Mouse (Mus musculus): ENCODE measurements at regions not wholly inside any gene's neighbourhood (a gene's known extent, or its start where the extent isn't known, plus 50 kb on each side); places are given as distances from the start of the nearest gene placed in this dataset.

DNA sequence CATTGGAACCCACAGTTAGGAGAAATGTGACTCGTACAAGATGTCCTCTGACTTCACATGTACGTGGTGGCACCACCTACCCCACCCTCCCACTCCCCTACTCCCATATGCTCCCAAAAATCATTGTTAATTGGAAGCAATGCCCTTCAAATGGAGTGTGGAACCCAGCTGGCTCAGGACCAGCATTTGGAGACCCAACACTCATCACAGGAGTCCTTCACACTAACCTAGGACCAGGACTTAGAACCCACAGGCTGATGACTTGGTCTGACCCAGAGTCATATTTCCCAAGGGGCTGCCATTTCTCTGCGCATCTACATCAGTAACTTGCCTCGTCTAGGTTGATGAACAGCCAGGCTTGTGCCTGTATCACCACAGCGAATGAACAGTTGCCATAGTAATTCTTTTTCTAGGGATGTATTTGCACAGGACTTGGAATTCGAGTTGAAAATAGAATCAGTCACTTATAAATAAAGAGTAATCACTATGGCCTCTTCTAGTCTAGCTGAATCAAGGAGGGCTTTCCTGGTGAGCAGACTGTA, 84.3 kb upstream of the Tmem108 start:
- no peak for DNase-seq (ENCODE audit: low spot score)
- no peak for ATAC-seq (ENCODE audit: low FRiP score)
- no peak overlapping the region for H3K9ac ChIP-seq (replicated peaks; ENCODE audit: low read length, poor library complexity, severe bottlenecking)
- no peaks in the 10 kb centered on the region for H3K36me3 ChIP-seq (ENCODE audit: insufficient read depth, low read length)
- TF ChIP-seq CTCF (IDR thresholded peaks at IDR 0.05): no peak
- H3K27me3 ChIP-seq (ENCODE audit: insufficient read depth, low read length): no peaks in the 10 kb centered on the region
- no peak overlapping the region for H3K4me3 ChIP-seq (ENCODE audit: low read depth, low read length)
- WGBS: 69% methylated on average over 6 of the region's 6 CpGs
- no peaks in the 10 kb centered on the region for H3K9me3 ChIP-seq (ENCODE audit: low read length)
- no peak overlapping the region for H3K27ac ChIP-seq (ENCODE audit: low read depth, low read length)
- no peak overlapping the region for H3K4me2 ChIP-seq (ENCODE audit: low read depth, low read length, poor library complexity, severe bottlenecking)
- no peaks in the 10 kb centered on the region for H3K4me1 ChIP-seq (ENCODE audit: insufficient read depth, low read length)

DNA sequence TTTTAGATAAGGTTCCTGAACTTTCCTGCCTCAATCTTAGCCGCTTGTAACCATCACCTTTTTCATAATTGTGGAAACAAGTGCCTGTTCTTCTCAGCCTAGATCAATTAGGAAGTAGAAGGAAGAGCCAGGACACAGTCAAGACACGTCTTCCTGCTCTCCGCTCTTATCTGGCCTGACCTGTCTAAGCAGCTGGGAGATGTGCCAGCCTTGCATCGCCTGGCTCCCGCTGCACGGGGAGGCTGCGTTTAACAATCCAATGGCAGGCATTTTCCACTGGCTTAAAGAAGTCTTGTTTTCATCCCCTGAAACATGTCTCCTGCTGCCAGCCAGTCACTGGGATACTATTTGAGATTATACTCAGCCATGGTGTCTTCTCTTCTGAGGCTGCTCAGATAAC, 86.3 kb upstream of the Tmem108 start:
- no peak for DNase-seq (ENCODE audit: low spot score)
- Histone ChIP-seq H3K9ac (replicated peaks; ENCODE audit: low read length, poor library complexity, severe bottlenecking) (no peak overlapping the region), H3K4me3 (ENCODE audit: low read depth, low read length) (no peak overlapping the region), H3K27me3 (ENCODE audit: insufficient read depth, low read length) (no peaks in the 10 kb centered on the region), H3K4me2 (ENCODE audit: low read depth, low read length, poor library complexity, severe bottlenecking) (no peak overlapping the region), H3K9me3 (ENCODE audit: low read length) (no peaks in the 10 kb centered on the region), H3K36me3 (ENCODE audit: insufficient read depth, low read length) (no peaks in the 10 kb centered on the region), H3K4me1 (ENCODE audit: insufficient read depth, low read length) (no peaks in the 10 kb centered on the region), H3K27ac (ENCODE audit: low read depth, low read length) (no peak overlapping the region)
- no peak for TF ChIP-seq CTCF (IDR thresholded peaks at IDR 0.05)
- ATAC-seq (ENCODE audit: low FRiP score): no peak
- WGBS: 71% methylated on average over 7 of the region's 7 CpGs

DNA sequence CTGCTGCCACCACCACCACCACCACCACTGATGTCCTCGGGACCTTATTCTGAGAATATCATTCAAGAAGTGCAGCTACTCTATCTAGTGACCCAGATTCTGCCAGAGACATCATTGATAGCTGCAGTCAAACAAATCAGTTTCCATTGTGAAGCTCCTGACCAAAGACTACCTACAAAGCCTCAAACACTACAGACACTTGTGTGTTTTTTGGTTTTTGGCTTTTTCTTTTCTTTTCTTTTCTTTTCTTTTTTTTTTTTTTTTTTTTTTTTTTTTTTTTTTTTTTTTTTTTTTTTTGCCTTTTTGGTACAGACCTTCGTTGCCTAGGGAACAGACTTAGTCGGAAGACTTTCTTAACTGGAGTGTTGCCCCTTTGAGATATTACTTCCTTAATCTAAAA, 87.4 kb upstream of the Tmem108 start:
- no peaks in the 10 kb centered on the region for H3K27me3 ChIP-seq (ENCODE audit: insufficient read depth, low read length)
- H3K36me3 ChIP-seq (ENCODE audit: insufficient read depth, low read length): no peaks in the 10 kb centered on the region
- H3K9ac ChIP-seq (replicated peaks; ENCODE audit: low read length, poor library complexity, severe bottlenecking): no peak overlapping the region
- H3K27ac ChIP-seq (ENCODE audit: low read depth, low read length): no peak overlapping the region
- no peaks in the 10 kb centered on the region for H3K9me3 ChIP-seq (ENCODE audit: low read length)
- no peak for TF ChIP-seq CTCF (IDR thresholded peaks at IDR 0.05)
- WGBS: 49% methylated on average over 3 of the region's 3 CpGs
- H3K4me3 ChIP-seq (ENCODE audit: low read depth, low read length): no peak overlapping the region
- no peak for DNase-seq (ENCODE audit: low spot score)
- no peaks in the 10 kb centered on the region for H3K4me1 ChIP-seq (ENCODE audit: insufficient read depth, low read length)
- H3K4me2 ChIP-seq (ENCODE audit: low read depth, low read length, poor library complexity, severe bottlenecking): no peak overlapping the region
- ATAC-seq (ENCODE audit: low FRiP score): no peak

DNA sequence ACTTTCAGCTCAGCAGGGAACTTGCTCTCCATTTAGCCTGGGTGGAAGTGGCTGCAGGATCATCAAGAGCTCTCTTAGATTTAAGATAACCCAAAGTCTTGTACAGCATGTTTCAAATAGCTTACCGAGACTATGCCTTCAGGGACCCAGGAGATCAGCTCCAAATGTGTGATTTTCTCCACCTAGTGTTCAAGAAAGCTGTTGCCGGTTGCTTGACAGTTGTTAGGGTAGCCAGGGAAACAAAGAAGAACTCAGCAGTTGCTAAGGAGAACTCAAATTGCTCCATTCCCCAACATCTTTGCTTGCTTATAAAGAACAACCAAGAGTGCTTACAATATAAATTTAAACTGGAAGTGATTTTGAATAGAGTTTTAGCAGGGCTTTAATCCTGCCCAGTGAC, 91.1 kb upstream of the Tmem108 start:
- H3K4me2 ChIP-seq (ENCODE audit: low read depth, low read length, poor library complexity, severe bottlenecking): no peak overlapping the region
- WGBS: 51% methylated on average over 2 of the region's 2 CpGs
- peak; percentile 56 for TF ChIP-seq CTCF (IDR thresholded peaks at IDR 0.05)
- no peak for ATAC-seq (ENCODE audit: low FRiP score)
- H3K27me3 ChIP-seq (ENCODE audit: insufficient read depth, low read length): no peaks in the 10 kb centered on the region
- H3K36me3 ChIP-seq (ENCODE audit: insufficient read depth, low read length): no peaks in the 10 kb centered on the region
- H3K9me3 ChIP-seq (ENCODE audit: low read length): no peaks in the 10 kb centered on the region
- H3K9ac ChIP-seq (replicated peaks; ENCODE audit: low read length, poor library complexity, severe bottlenecking): no peak overlapping the region
- H3K27ac ChIP-seq (ENCODE audit: low read depth, low read length): no peak overlapping the region
- peak; percentile 21 for DNase-seq (ENCODE audit: low spot score)
- no peaks in the 10 kb centered on the region for H3K4me1 ChIP-seq (ENCODE audit: insufficient read depth, low read length)
- H3K4me3 ChIP-seq (ENCODE audit: low read depth, low read length): no peak overlapping the region

DNA sequence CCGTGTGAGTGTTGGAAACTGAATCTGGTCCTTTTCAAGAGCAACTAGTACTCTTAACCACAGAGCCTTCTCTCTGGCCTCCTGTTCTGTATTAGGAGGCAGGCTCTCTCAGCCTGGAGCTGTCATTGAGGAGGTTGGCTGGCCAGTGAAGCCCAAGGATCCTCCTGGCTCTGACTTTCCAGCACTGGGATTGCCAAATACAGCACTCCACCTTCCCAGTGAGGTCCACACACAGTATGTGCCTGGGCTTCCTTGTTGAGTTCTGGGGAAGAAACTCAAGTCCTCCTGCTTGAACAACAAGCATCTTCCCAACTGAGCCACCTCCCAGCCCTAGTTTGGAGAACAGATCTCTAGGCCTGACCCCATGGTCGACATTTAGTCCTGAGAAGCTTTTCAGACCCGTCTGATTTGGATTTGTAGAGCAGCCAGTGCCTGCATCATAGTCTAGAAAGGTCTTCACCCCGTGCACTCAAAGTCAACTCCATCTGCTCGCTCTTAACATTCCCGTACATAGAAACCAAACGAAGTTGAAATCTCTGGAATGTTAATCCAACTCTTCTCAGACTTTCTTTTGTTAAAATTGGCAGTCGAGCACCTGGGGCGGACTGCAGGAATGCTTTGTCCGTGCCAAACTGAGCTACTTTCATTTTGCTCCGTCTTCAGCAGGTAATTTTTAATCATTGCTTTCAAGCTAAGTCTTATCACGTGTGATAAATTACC, 99.2 kb upstream of the Tmem108 start:
- H3K9me3 ChIP-seq (ENCODE audit: low read length): no peaks in the 10 kb centered on the region
- 39% methylated on average over 12 of the region's 12 CpGs for WGBS
- H3K9ac ChIP-seq (replicated peaks; ENCODE audit: low read length, poor library complexity, severe bottlenecking): no peak overlapping the region
- no peak overlapping the region for H3K4me2 ChIP-seq (ENCODE audit: low read depth, low read length, poor library complexity, severe bottlenecking)
- no peaks in the 10 kb centered on the region for H3K27me3 ChIP-seq (ENCODE audit: insufficient read depth, low read length)
- no peaks in the 10 kb centered on the region for H3K36me3 ChIP-seq (ENCODE audit: insufficient read depth, low read length)
- H3K27ac ChIP-seq (ENCODE audit: low read depth, low read length): no peak overlapping the region
- no peak for DNase-seq (ENCODE audit: low spot score)
- no peak overlapping the region for H3K4me3 ChIP-seq (ENCODE audit: low read depth, low read length)
- no peak for ATAC-seq (ENCODE audit: low FRiP score)
- H3K4me1 ChIP-seq (ENCODE audit: insufficient read depth, low read length): no peaks in the 10 kb centered on the region
- no peak for TF ChIP-seq CTCF (IDR thresholded peaks at IDR 0.05)

DNA sequence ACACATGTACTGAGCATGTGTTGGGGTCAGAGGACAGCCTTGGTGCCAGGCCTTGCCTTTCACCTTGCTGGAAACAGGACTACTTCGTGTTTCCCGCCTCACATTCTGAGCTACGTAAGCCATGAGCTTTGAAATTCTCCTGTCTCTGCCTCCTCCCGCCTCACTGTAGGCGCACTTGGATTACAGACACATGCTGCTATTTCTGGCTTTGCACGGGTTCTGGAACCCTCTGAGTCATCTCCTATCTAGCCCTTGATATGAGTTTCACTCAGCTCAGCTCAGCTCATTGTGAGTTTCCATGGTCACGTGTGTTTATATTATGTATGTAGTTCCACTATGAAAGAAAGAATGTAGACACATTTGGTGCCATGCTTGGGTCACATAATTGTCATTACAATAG, 100.9 kb upstream of the Tmem108 start:
- no peak overlapping the region for H3K4me2 ChIP-seq (ENCODE audit: low read depth, low read length, poor library complexity, severe bottlenecking)
- no peaks in the 10 kb centered on the region for H3K9me3 ChIP-seq (ENCODE audit: low read length)
- no peak overlapping the region for H3K9ac ChIP-seq (replicated peaks; ENCODE audit: low read length, poor library complexity, severe bottlenecking)
- no peak overlapping the region for H3K4me3 ChIP-seq (ENCODE audit: low read depth, low read length)
- no peak for ATAC-seq (ENCODE audit: low FRiP score)
- no peaks in the 10 kb centered on the region for H3K27me3 ChIP-seq (ENCODE audit: insufficient read depth, low read length)
- H3K27ac ChIP-seq (ENCODE audit: low read depth, low read length): no peak overlapping the region
- H3K36me3 ChIP-seq (ENCODE audit: insufficient read depth, low read length): no peaks in the 10 kb centered on the region
- WGBS: 90% methylated on average over 7 of the region's 7 CpGs
- no peak for DNase-seq (ENCODE audit: low spot score)
- TF ChIP-seq CTCF (IDR thresholded peaks at IDR 0.05): no peak
- no peaks in the 10 kb centered on the region for H3K4me1 ChIP-seq (ENCODE audit: insufficient read depth, low read length)

All from midbrain, postnatal 0 days (tissue).